Mouse (Mus musculus) embryonic facial prominence, embryonic 14.5 days (tissue): ENCODE results near the gene Spata1. TPM values are rescaled to one million over a fixed set of nuclear protein-coding genes. Genes with fewer than 3 reads are reported as not detected.
A peak's percentile ranks its signal among the peaks of the same experiment; 100 is the strongest.

ENCODE experiments used
- ATAC-seq: fragments of 200-750 bp; cut with Nextera tagmentation; 2 replicates; pipeline ENCODE4 v1.8.0; 2017; ENCODE audit warnings: low read depth, moderate number of reproducible peaks, moderate TSS enrichment
- DNase-seq: peaks from one replicate; pipeline ENCODE4 v3.0.0-alpha.2; 2015; ENCODE audit warnings: low spot score
- H3K27ac ChIP-seq: fragments of 300-500 bp; sonication (generic); replicated peaks from 2 replicates; pipeline ENCODE4 v1.5.1; 2014; ENCODE audit warnings: low read depth, mild to moderate bottlenecking, low read length, moderate library complexity
- H3K27me3 ChIP-seq: fragments of 300-500 bp; sonication (generic); replicated peaks from 2 replicates; pipeline ENCODE4 v1.6.1; 2014; ENCODE audit warnings: low read length; ENCODE audit not compliant: control insufficient read depth, insufficient read depth
- H3K36me3 ChIP-seq: fragments of 300-500 bp; sonication (generic); 2 replicates; pipeline ENCODE4 v1.6.1; 2014; ENCODE audit warnings: low read length, mixed read lengths; ENCODE audit not compliant: control insufficient read depth, insufficient read depth
- H3K4me1 ChIP-seq: fragments of 300-500 bp; sonication (generic); 2 replicates; pipeline ENCODE4 v1.6.1; 2014; ENCODE audit warnings: antibody characterized with exemption, low read length; ENCODE audit not compliant: control insufficient read depth, insufficient read depth
- H3K4me2 ChIP-seq: fragments of 300-500 bp; sonication (generic); 2 replicates; pipeline ENCODE4 v1.6.1; 2014; ENCODE audit warnings: low read depth, mild to moderate bottlenecking, low read length, moderate library complexity, mixed read lengths
- H3K4me3 ChIP-seq: fragments of 300-500 bp; sonication (generic); 2 replicates; pipeline ENCODE4 v1.5.1; 2014; ENCODE audit warnings: low read depth, mild to moderate bottlenecking, low read length
- H3K9ac ChIP-seq: fragments of 300-500 bp; sonication (generic); 2 replicates; pipeline ENCODE4 v1.6.1; 2014; ENCODE audit warnings: low read depth, mild to moderate bottlenecking, low read length, moderate library complexity, mixed read lengths
- H3K9me3 ChIP-seq: fragments of 300-500 bp; sonication (generic); 2 replicates; pipeline ENCODE4 v1.6.1; 2016; ENCODE audit warnings: low read length; ENCODE audit not compliant: control insufficient read depth
- WGBS: fragments of 180-500 bp; shearing (Covaris S2); extraction: QIAGEN DNeasy Blood & Tissue Kit; methylation state at CpG from one replicate; pipeline ENCODE4 v1.1.7; 2014; 5-methylcytosine and 5-hydroxymethylcytosine counted together
- polyA plus RNA-seq: library from polyadenylated mRNA; unstranded; fragments of >200 nt; fragmentation: Nextera tagmentation; extraction: Ambion mirVana; gene quantifications from 2 replicates; pipeline ENCODE4 v1.2.1, GENCODE M21; 2014

The Spata1 gene
- polyA plus RNA-seq, 1 experiment from 2014 or later, result 6.0 TPM

GRCm38 (mm10) chr3:146473741-146474140 is 25.8 kb downstream of the Spata1 start:
- Histone ChIP-seq H3K9me3 (no peaks in the 10 kb centered on the region), H3K36me3 (no peaks in the 10 kb centered on the region), H3K4me3 (no peak overlapping the region), H3K27me3 (no peaks in the 10 kb centered on the region), H3K27ac (no peak overlapping the region), H3K4me2 (no peak overlapping the region), H3K9ac (no peak overlapping the region), H3K4me1 (no peaks in the 10 kb centered on the region)
- ATAC-seq (no peak), DNase-seq (no peak)

GRCm38 (mm10) chr3:146472657-146473056 is 26.9 kb downstream of the Spata1 start:
- H3K9me3 ChIP-seq, result no peaks in the 10 kb centered on the region
- ATAC-seq, result no peak
- H3K4me1 ChIP-seq, result no peaks in the 10 kb centered on the region
- 65% methylated on average over 4 of the region's 4 CpGs for WGBS
- H3K36me3 ChIP-seq, result no peaks in the 10 kb centered on the region
- DNase-seq, result no peak
- H3K4me2 ChIP-seq, result no peak overlapping the region
- no peaks in the 10 kb centered on the region for H3K27me3 ChIP-seq
- H3K27ac ChIP-seq, result no peak overlapping the region
- H3K9ac ChIP-seq, result no peak overlapping the region
- H3K4me3 ChIP-seq, result no peak overlapping the region

GRCm38 (mm10) chr3:146469226-146469625 is 30.3 kb downstream of the Spata1 start:
- no peaks in the 10 kb centered on the region for H3K9me3 ChIP-seq
- ATAC-seq (no peak), DNase-seq (no peak)
- H3K9ac ChIP-seq, result no peak overlapping the region
- no peak overlapping the region for H3K4me2 ChIP-seq
- no peak overlapping the region for H3K4me3 ChIP-seq
- 76% methylated on average over 2 of the region's 2 CpGs for WGBS
- H3K27me3 ChIP-seq, result no peaks in the 10 kb centered on the region
- H3K27ac ChIP-seq, result no peak overlapping the region
- H3K36me3 ChIP-seq, result peaks cover 2% of the 10 kb centered on the region; the same call in 1 of the 2 replicates
- H3K4me1 ChIP-seq, result no peaks in the 10 kb centered on the region

GRCm38 (mm10) chr3:146462939-146463338 is 36.6 kb downstream of the Spata1 start:
- Histone ChIP-seq H3K27me3 (no peaks in the 10 kb centered on the region), H3K9ac (no peak overlapping the region), H3K4me1 (no peaks in the 10 kb centered on the region), H3K4me2 (no peak overlapping the region), H3K27ac (no peak overlapping the region), H3K4me3 (no peak overlapping the region), H3K36me3 (peaks cover 2% of the 10 kb centered on the region; the same call in 1 of the 2 replicates), H3K9me3 (no peaks in the 10 kb centered on the region)
- no peak for DNase-seq
- ATAC-seq, result no peak
- WGBS, result 57% methylated on average over 2 of the region's 2 CpGs

- H3K9me3 ChIP-seq, result no peaks in the 10 kb centered on the region
- WGBS, result 85% methylated on average over 5 of the region's 5 CpGs
- no peak overlapping the region for H3K9ac ChIP-seq
- peaks cover 9% of the 10 kb centered on the region for H3K36me3 ChIP-seq
- H3K27me3 ChIP-seq, result no peaks in the 10 kb centered on the region
- peak overlapping the region; percentile 55 for H3K4me2 ChIP-seq
- DNase-seq, result no peak
- H3K4me1 ChIP-seq, result no peaks in the 10 kb centered on the region
- H3K4me3 ChIP-seq, result no peak overlapping the region; the same call in 1 of the 2 replicates
- ATAC-seq, result no peak
- H3K27ac ChIP-seq, result no peak overlapping the region
Measured at GRCm38 (mm10) chr3:146451375-146451774, 48.2 kb downstream of the Spata1 start.

- H3K27me3 ChIP-seq, result no peaks in the 10 kb centered on the region
- 0% methylated on average over 29 of the region's 29 CpGs for WGBS
- H3K27ac ChIP-seq, result peak overlapping the region; percentile 64
- H3K4me2 ChIP-seq, result peak overlapping the region; percentile 55
- ATAC-seq (peak; percentile 99), DNase-seq (peak; percentile 97)
- peak overlapping the region; percentile 66 for H3K9ac ChIP-seq
- peaks cover 9% of the 10 kb centered on the region for H3K36me3 ChIP-seq
- H3K9me3 ChIP-seq, result peaks cover 4% of the 10 kb centered on the region; the same call in 1 of the 2 replicates
- peak overlapping the region; percentile 45 for H3K4me3 ChIP-seq
- no peaks in the 10 kb centered on the region for H3K4me1 ChIP-seq
Measured at GRCm38 (mm10) chr3:146450371-146450841, 49.1 kb downstream of the Spata1 start.

- H3K27ac ChIP-seq, result peak within 1 kb of the TSS; percentile 64
- WGBS, result 51% methylated on average over 9 of the region's 9 CpGs
- ATAC-seq, result peak; percentile 1; the same call in 1 of the 2 replicates
- peak within 1 kb of the TSS; percentile 55 for H3K4me2 ChIP-seq
- H3K27me3 ChIP-seq, result no peaks in the 10 kb centered on the region
- 0 out of 2 replicates have a peak, but pooled peaks cover 6% of the 10 kb centered on the region for H3K36me3 ChIP-seq
- peaks cover 4% of the 10 kb centered on the region; the same call in 1 of the 2 replicates for H3K9me3 ChIP-seq
- peak within 1 kb of the TSS; percentile 66 for H3K9ac ChIP-seq
- peak within 1 kb of the TSS; percentile 45 for H3K4me3 ChIP-seq
- no peak for DNase-seq
- H3K4me1 ChIP-seq, result no peaks in the 10 kb centered on the region
Measured at GRCm38 (mm10) chr3:146449745-146450250, 49.8 kb downstream of the Spata1 start, which contains the start of gene Ctbs. Gene Ctbs, plus strand, starts transcription at chr3:146449795.

GRCm38 (mm10) chr3:146448969-146449368 is 50.6 kb downstream of the Spata1 start:
- no peaks in the 10 kb centered on the region for H3K27me3 ChIP-seq
- H3K9ac ChIP-seq, result no peak overlapping the region
- WGBS, result 69% methylated on average over 6 of the region's 6 CpGs
- ATAC-seq (no peak), DNase-seq (no peak)
- peaks cover 4% of the 10 kb centered on the region; the same call in 1 of the 2 replicates for H3K9me3 ChIP-seq
- H3K4me2 ChIP-seq, result no peak overlapping the region
- no peak overlapping the region for H3K27ac ChIP-seq
- H3K36me3 ChIP-seq, result 0 out of 2 replicates have a peak, but pooled peaks cover 6% of the 10 kb centered on the region
- H3K4me1 ChIP-seq, result no peaks in the 10 kb centered on the region
- H3K4me3 ChIP-seq, result no peak overlapping the region

- Histone ChIP-seq H3K4me2 (no peak overlapping the region), H3K27me3 (no peaks in the 10 kb centered on the region), H3K9me3 (peaks cover 4% of the 10 kb centered on the region; the same call in 1 of the 2 replicates), H3K4me1 (no peaks in the 10 kb centered on the region), H3K4me3 (no peak overlapping the region), H3K27ac (no peak overlapping the region), H3K9ac (no peak overlapping the region), H3K36me3 (0 out of 2 replicates have a peak, but pooled peaks cover 6% of the 10 kb centered on the region)
- 87% methylated on average over 10 of the region's 10 CpGs for WGBS
- DNase-seq (no peak), ATAC-seq (no peak)
Measured at GRCm38 (mm10) chr3:146448372-146448771, 51.2 kb downstream of the Spata1 start.
